Comparison of ENCODE assay signal across 35 mouse cellular contexts in genomic region chr17:44570899-44571298, GRCm38 (mm10).
"Had no signal": no experiment of that assay in that cellular context is flagged by ENCODE, and none has a peak within 500 bp of the region (broad histone marks: within the 10 kb centered on the region; RNA-seq: fewer than 3 reads in every experiment).

No protein-coding gene starts in this region.

- H3K4me1 ChIP-seq: heart, embryonic 10.5 days; heart, embryonic 12.5 days; heart, embryonic 13.5 days; heart, embryonic 15.5 days; hindbrain, embryonic 10.5 days; hindbrain, embryonic 12.5 days; hindbrain, embryonic 13.5 days; hindbrain, embryonic 15.5 days had no signal

- ATAC-seq: hindbrain, embryonic 16.5 days; hindbrain, postnatal 0 days; inflammation-experienced regulatory T-cells, adult 6 months; intestine, embryonic 15.5 days; intestine, embryonic 16.5 days; intestine, postnatal 0 days had no signal

- H3K27me3 ChIP-seq: heart, embryonic 12.5 days; hindbrain, embryonic 12.5 days; hindbrain, embryonic 13.5 days; hindbrain, embryonic 15.5 days had no signal

- H3K9ac ChIP-seq: heart, embryonic 12.5 days; heart, embryonic 13.5 days; heart, embryonic 15.5 days; hindbrain, embryonic 12.5 days; hindbrain, embryonic 13.5 days; hindbrain, embryonic 15.5 days; intestine, embryonic 15.5 days; kidney, embryonic 15.5 days had no signal

- DNase-seq: heart, postnatal 10 days; heart, postnatal 14 days; heart, postnatal 36 days; heart, postnatal 4 days; kidney, adult 11 months; kidney, adult 18-20 months; kidney, adult 2 months; kidney, adult 8-10 months; kidney, adult 9 months; kidney, postnatal 10 days; kidney, postnatal 14 days; kidney, postnatal 25 days; kidney, postnatal 36 days; kidney, postnatal 4 days; layer of hippocampus, adult 9-11 months; layer of hippocampus, postnatal 36 days had no signal

- H3K9me3 ChIP-seq: heart, embryonic 10.5 days; heart, embryonic 12.5 days; heart, embryonic 13.5 days; heart, embryonic 15.5 days; hindbrain, embryonic 10.5 days; hindbrain, embryonic 12.5 days; hindbrain, embryonic 13.5 days; hindbrain, embryonic 15.5 days; intestine, embryonic 15.5 days; kidney, embryonic 15.5 days had no signal

- H3K4me3 ChIP-seq: heart, embryonic 10.5 days; heart, embryonic 12.5 days; heart, embryonic 13.5 days; heart, embryonic 15.5 days; hindbrain, embryonic 10.5 days; hindbrain, embryonic 12.5 days; hindbrain, embryonic 13.5 days; hindbrain, embryonic 15.5 days; intestine, embryonic 15.5 days; kidney, embryonic 15.5 days; layer of hippocampus, adult 2 months; left cerebral cortex, adult 2 months had no signal

- H3K4me2 ChIP-seq: heart, embryonic 11.5 days; heart, embryonic 12.5 days; heart, embryonic 13.5 days; heart, embryonic 15.5 days; hindbrain, embryonic 12.5 days; hindbrain, embryonic 13.5 days; hindbrain, embryonic 15.5 days; intestine, embryonic 15.5 days; kidney, embryonic 15.5 days had no signal

- H3K27ac ChIP-seq: heart, embryonic 10.5 days; heart, embryonic 13.5 days; heart, embryonic 15.5 days; hindbrain, embryonic 10.5 days; hindbrain, embryonic 12.5 days; hindbrain, embryonic 13.5 days; hindbrain, embryonic 15.5 days; hindbrain, postnatal 0 days; intestine, embryonic 15.5 days; kidney, embryonic 15.5 days; kidney, postnatal 0 days; layer of hippocampus, adult 2 months; left cerebral cortex, adult 2 months had no signal

- H3K36me3 ChIP-seq: heart, embryonic 10.5 days; heart, embryonic 12.5 days; heart, embryonic 13.5 days; heart, embryonic 15.5 days; hindbrain, embryonic 10.5 days; hindbrain, embryonic 12.5 days; hindbrain, embryonic 13.5 days; hindbrain, embryonic 15.5 days; intestine, embryonic 15.5 days; kidney, embryonic 15.5 days had no signal
